ENCODE assay signal across 8 mouse cellular contexts in genomic region chr1:187448173-187448572, GRCm38 (mm10).
A peak's percentile ranks its signal among the peaks of the same experiment; 100 is the strongest.
DNase-seq lines count a peak whose midpoint lies in the region; ATAC-seq and TF ChIP-seq lines count a peak whose summit lies in the region.

No protein-coding gene starts in this region.

- H3K36me3 ChIP-seq in midbrain, embryonic 10.5 days = no peaks in the 10 kb centered on the region
- no peaks in the 10 kb centered on the region for H3K36me3 ChIP-seq in midbrain, embryonic 15.5 days (replicated peaks)
- H3K36me3 ChIP-seq in midbrain, postnatal 0 days (ENCODE audit: insufficient read depth, low read length) = no peaks in the 10 kb centered on the region
- no peaks in the 10 kb centered on the region for H3K36me3 ChIP-seq in testis, adult 2 months (ENCODE audit: control insufficient read depth, insufficient read depth, low read length)

- H3K27me3 ChIP-seq in midbrain, embryonic 10.5 days (ENCODE audit: low read depth, poor library complexity, severe bottlenecking) = peaks cover 3% of the 10 kb centered on the region
- no peaks in the 10 kb centered on the region for H3K27me3 ChIP-seq in midbrain, embryonic 15.5 days (replicated peaks)
- H3K27me3 ChIP-seq in midbrain, postnatal 0 days (ENCODE audit: insufficient read depth, low read length) = no peaks in the 10 kb centered on the region
- no peaks in the 10 kb centered on the region for H3K27me3 ChIP-seq in testis, adult 2 months (ENCODE audit: control insufficient read depth, insufficient read depth, low read length)

- H3K9ac ChIP-seq in midbrain, embryonic 15.5 days = no peak overlapping the region
- no peak overlapping the region for H3K9ac ChIP-seq in midbrain, postnatal 0 days (replicated peaks; ENCODE audit: low read length, poor library complexity, severe bottlenecking)

- peak; percentile 74 for TF ChIP-seq CTCF in midbrain, postnatal 0 days (IDR thresholded peaks at IDR 0.05)
- peak; percentile 56; the same call in 1 of the 2 replicates for TF ChIP-seq CTCF in testis, adult 2 months (IDR thresholded peaks at IDR 0.05; ENCODE audit: control insufficient read depth, insufficient read depth, insufficient replicate concordance, low read depth, low read length)

- no peak for TF ChIP-seq POLR2A in testis, adult 2 months (IDR thresholded peaks at IDR 0.05; ENCODE audit: control insufficient read depth, low read depth, low read length)

- DNase-seq in midbrain, embryonic 10.5 days (ENCODE audit: low spot score) = peak; percentile 63
- peak; percentile 28 to 64 for DNase-seq in cerebellum, postnatal 4 days (ENCODE audit: low spot score in 2 of 2)
- peak; percentile 23 for DNase-seq in gastrocnemius, postnatal 25 days
- peak; percentile 67 to 80 for DNase-seq in kidney, adult 8-10 months
- peak; percentile 58 for DNase-seq in left cerebral cortex, postnatal 4 days
- peak; percentile 68 for DNase-seq in midbrain, postnatal 0 days (ENCODE audit: low spot score)

- intact Hi-C loops in left cerebral cortex, postnatal 4 days (cut with DNase I) = no loop called here

- H3K4me1 ChIP-seq in midbrain, embryonic 10.5 days = peaks cover 30% of the 10 kb centered on the region
- no peaks in the 10 kb centered on the region for H3K4me1 ChIP-seq in midbrain, embryonic 15.5 days
- H3K4me1 ChIP-seq in midbrain, postnatal 0 days (ENCODE audit: insufficient read depth, low read length) = no peaks in the 10 kb centered on the region
- no peaks in the 10 kb centered on the region; the same call in 1 of the 2 replicates for H3K4me1 ChIP-seq in testis, adult 2 months (ENCODE audit: control insufficient read depth, insufficient read depth, low read length)

- no peak for ATAC-seq in midbrain, embryonic 15.5 days (replicated peaks)
- ATAC-seq in midbrain, postnatal 0 days (ENCODE audit: low FRiP score) = no peak

- H3K4me2 ChIP-seq in midbrain, embryonic 15.5 days = no peak overlapping the region
- no peak overlapping the region for H3K4me2 ChIP-seq in midbrain, postnatal 0 days (ENCODE audit: low read depth, low read length, poor library complexity, severe bottlenecking)

- H3K9me3 ChIP-seq in midbrain, embryonic 10.5 days (replicated peaks) = no peaks in the 10 kb centered on the region
- H3K9me3 ChIP-seq in midbrain, embryonic 15.5 days = no peaks in the 10 kb centered on the region
- no peaks in the 10 kb centered on the region for H3K9me3 ChIP-seq in midbrain, postnatal 0 days (ENCODE audit: low read length)

- 18% methylated on average over 6 of the region's 6 CpGs for WGBS in midbrain, embryonic 10.5 days
- 17% methylated on average over 6 of the region's 6 CpGs for WGBS in midbrain, embryonic 15.5 days
- 14% methylated on average over 6 of the region's 6 CpGs for WGBS in midbrain, postnatal 0 days

- H3K4me3 ChIP-seq in midbrain, embryonic 10.5 days = no peak overlapping the region
- H3K4me3 ChIP-seq in midbrain, embryonic 15.5 days = no peak overlapping the region
- H3K4me3 ChIP-seq in midbrain, postnatal 0 days (ENCODE audit: low read depth, low read length) = no peak overlapping the region
- no peak overlapping the region for H3K4me3 ChIP-seq in testis, adult 2 months (ENCODE audit: control insufficient read depth, low read depth, low read length)

- H3K27ac ChIP-seq in midbrain, embryonic 10.5 days (replicated peaks) = no peak overlapping the region
- no peak overlapping the region for H3K27ac ChIP-seq in midbrain, embryonic 15.5 days
- no peak overlapping the region for H3K27ac ChIP-seq in midbrain, postnatal 0 days (ENCODE audit: low read depth, low read length)
- no peak overlapping the region for H3K27ac ChIP-seq in testis, adult 2 months (ENCODE audit: control insufficient read depth, insufficient read depth, low read depth, low read length)

Comparison
In these comparisons a context has a peak if more than half of its experiments do, and no peak if none do; other contexts are left out.
1. DNase-seq: peak in every context shown above with its lines; median percentile 74 in kidney, adult 8-10 months; 68 in midbrain, postnatal 0 days; 63 in midbrain, embryonic 10.5 days; 58 in left cerebral cortex, postnatal 4 days; 46 in cerebellum, postnatal 4 days; 23 in gastrocnemius, postnatal 25 days.